Comparison of ENCODE assay signal across 25 mouse cellular contexts in genomic region chr1:114641215-114641614, GRCm38 (mm10).
DNase-seq lines count a peak whose midpoint lies in the region; ATAC-seq and TF ChIP-seq lines count a peak whose summit lies in the region.
"Had no signal": no experiment of that assay in that cellular context is flagged by ENCODE, and none has a peak within 500 bp of the region (broad histone marks: within the 10 kb centered on the region; RNA-seq: fewer than 3 reads in every experiment).

No protein-coding gene starts in this region.

- TF ChIP-seq POLR2A in ES-Bruce4 (IDR thresholded peaks at IDR 0.05; ENCODE audit: insufficient read depth, low read length): no peak

- no peak for TF ChIP-seq EP300 in ES-Bruce4 (IDR thresholded peaks at IDR 0.05; ENCODE audit: insufficient read depth, low read depth, low read length)

- 44% methylated on average over 1 of the region's 1 CpGs for WGBS in hindbrain, embryonic 10.5 days
- WGBS in hindbrain, embryonic 14.5 days: 46% methylated on average over 1 of the region's 1 CpGs
- 42% methylated on average over 1 of the region's 1 CpGs for WGBS in hindbrain, embryonic 13.5 days

- DNase-seq in cerebellum, adult 11 months: no peak
- peak; percentile 3 for DNase-seq in hindbrain, embryonic 10.5 days (ENCODE audit: low spot score)
- no peak for DNase-seq in hindbrain, embryonic 14.5 days (ENCODE audit: low spot score)
- no peak for DNase-seq in adipocyte (ENCODE audit: low spot score)
- DNase-seq: adrenal gland, postnatal 36 days; embryo, embryonic 11 days; gastrocnemius, postnatal 14 days; heart, adult 18-20 months; heart, postnatal 10 days; kidney, adult 11 months; kidney, postnatal 36 days; layer of hippocampus, postnatal 36 days; lung, adult 2 months; lung, postnatal 14 days; thymus, postnatal 25 days had no signal

- no peaks in the 10 kb centered on the region for H3K4me1 ChIP-seq in hindbrain, embryonic 10.5 days (replicated peaks)
- H3K4me1 ChIP-seq in hindbrain, embryonic 14.5 days (replicated peaks; ENCODE audit: control insufficient read depth, insufficient read depth, low read length): no peaks in the 10 kb centered on the region
- H3K4me1 ChIP-seq in ES-Bruce4 (ENCODE audit: control insufficient read depth, insufficient read depth, low read length): no peaks in the 10 kb centered on the region
- no peaks in the 10 kb centered on the region for H3K4me1 ChIP-seq in hindbrain, embryonic 13.5 days (replicated peaks)
- H3K4me1 ChIP-seq: embryonic facial prominence, embryonic 15.5 days; forebrain, embryonic 15.5 days; heart, embryonic 12.5 days; kidney, embryonic 15.5 days; limb, embryonic 13.5 days; liver, embryonic 12.5 days; stomach, embryonic 15.5 days had no signal

- no peak for TF ChIP-seq CTCF in ES-Bruce4 (IDR thresholded peaks at IDR 0.05; ENCODE audit: low read depth, low read length)

- H3K27ac ChIP-seq in hindbrain, embryonic 10.5 days: no peak overlapping the region
- H3K27ac ChIP-seq in hindbrain, embryonic 14.5 days: no peak overlapping the region
- H3K27ac ChIP-seq in ES-Bruce4 (ENCODE audit: insufficient read depth, low read length): 0 out of 2 replicates have a peak overlapping the region, but pooled peaks have one; percentile 25
- no peak overlapping the region for H3K27ac ChIP-seq in hindbrain, embryonic 13.5 days
- H3K27ac ChIP-seq: embryonic facial prominence, embryonic 15.5 days; forebrain, embryonic 15.5 days; kidney, embryonic 15.5 days; limb, embryonic 13.5 days; liver, embryonic 12.5 days; stomach, embryonic 15.5 days had no signal

- no peak overlapping the region for H3K4me2 ChIP-seq in hindbrain, embryonic 14.5 days (replicated peaks)
- no peak overlapping the region for H3K4me2 ChIP-seq in hindbrain, embryonic 13.5 days
- H3K4me2 ChIP-seq: embryonic facial prominence, embryonic 15.5 days; forebrain, embryonic 15.5 days; heart, embryonic 12.5 days; kidney, embryonic 15.5 days; limb, embryonic 13.5 days; liver, embryonic 12.5 days; stomach, embryonic 15.5 days had no signal

- H3K4me3 ChIP-seq in hindbrain, embryonic 10.5 days: no peak overlapping the region
- no peak overlapping the region for H3K4me3 ChIP-seq in hindbrain, embryonic 14.5 days (replicated peaks; ENCODE audit: low read length)
- H3K4me3 ChIP-seq in ES-Bruce4 (ENCODE audit: low read depth, low read length): no peak overlapping the region
- H3K4me3 ChIP-seq in hindbrain, embryonic 13.5 days: no peak overlapping the region
- H3K4me3 ChIP-seq: embryonic facial prominence, embryonic 15.5 days; forebrain, embryonic 15.5 days; heart, embryonic 12.5 days; kidney, embryonic 15.5 days; limb, embryonic 13.5 days; liver, embryonic 12.5 days; stomach, embryonic 15.5 days had no signal

- peak; percentile 26; the same call in 1 of the 2 replicates for ATAC-seq in cerebellum, adult (ENCODE audit: insufficient number of reproducible peaks, low FRiP score, low TSS enrichment)
- ATAC-seq in hindbrain, embryonic 14.5 days (ENCODE audit: low FRiP score): no peak; the same call in 1 of the 2 replicates
- 0 out of 2 replicates have a peak, but pooled peaks have one; percentile 28 for ATAC-seq in hindbrain, embryonic 13.5 days (ENCODE audit: low FRiP score)
- ATAC-seq: forebrain, embryonic 15.5 days; liver, embryonic 12.5 days had no signal

- no peak overlapping the region for H3K9ac ChIP-seq in hindbrain, embryonic 14.5 days
- no peak overlapping the region for H3K9ac ChIP-seq in ES-Bruce4 (ENCODE audit: low read depth, poor library complexity, severe bottlenecking)
- no peak overlapping the region for H3K9ac ChIP-seq in hindbrain, embryonic 13.5 days
- H3K9ac ChIP-seq: embryonic facial prominence, embryonic 15.5 days; forebrain, embryonic 15.5 days; heart, embryonic 12.5 days; kidney, embryonic 15.5 days; limb, embryonic 13.5 days; liver, embryonic 12.5 days; stomach, embryonic 15.5 days had no signal

- no peaks in the 10 kb centered on the region for H3K9me3 ChIP-seq in hindbrain, embryonic 10.5 days
- H3K9me3 ChIP-seq in hindbrain, embryonic 14.5 days (ENCODE audit: control insufficient read depth, low read length): no peaks in the 10 kb centered on the region
- no peaks in the 10 kb centered on the region for H3K9me3 ChIP-seq in ES-Bruce4 (replicated peaks; ENCODE audit: control insufficient read depth, insufficient read depth, low read length, poor library complexity, severe bottlenecking)
- no peaks in the 10 kb centered on the region for H3K9me3 ChIP-seq in hindbrain, embryonic 13.5 days
- H3K9me3 ChIP-seq: embryonic facial prominence, embryonic 15.5 days; forebrain, embryonic 15.5 days; heart, embryonic 12.5 days; kidney, embryonic 15.5 days; limb, embryonic 13.5 days; liver, embryonic 12.5 days; stomach, embryonic 15.5 days had no signal

- no peaks in the 10 kb centered on the region for H3K27me3 ChIP-seq in hindbrain, embryonic 10.5 days (ENCODE audit: insufficient read depth, poor library complexity, severe bottlenecking)
- H3K27me3 ChIP-seq in hindbrain, embryonic 14.5 days (ENCODE audit: control insufficient read depth, insufficient read depth, low read length): no peaks in the 10 kb centered on the region
- no peaks in the 10 kb centered on the region for H3K27me3 ChIP-seq in ES-Bruce4 (ENCODE audit: control insufficient read depth, insufficient read depth, low read length, poor library complexity, severe bottlenecking)
- H3K27me3 ChIP-seq in hindbrain, embryonic 13.5 days: no peaks in the 10 kb centered on the region
- H3K27me3 ChIP-seq: embryonic facial prominence, embryonic 15.5 days; forebrain, embryonic 15.5 days; heart, embryonic 12.5 days; kidney, embryonic 15.5 days; limb, embryonic 13.5 days; liver, embryonic 12.5 days; stomach, embryonic 15.5 days had no signal

- no peaks in the 10 kb centered on the region for H3K36me3 ChIP-seq in hindbrain, embryonic 10.5 days
- no peaks in the 10 kb centered on the region for H3K36me3 ChIP-seq in hindbrain, embryonic 14.5 days (replicated peaks; ENCODE audit: control insufficient read depth, insufficient read depth)
- no peaks in the 10 kb centered on the region for H3K36me3 ChIP-seq in ES-Bruce4 (ENCODE audit: control insufficient read depth, insufficient read depth, low read length, poor library complexity, severe bottlenecking)
- no peaks in the 10 kb centered on the region for H3K36me3 ChIP-seq in hindbrain, embryonic 13.5 days
- H3K36me3 ChIP-seq: embryonic facial prominence, embryonic 15.5 days; forebrain, embryonic 15.5 days; heart, embryonic 12.5 days; kidney, embryonic 15.5 days; limb, embryonic 13.5 days; liver, embryonic 12.5 days; stomach, embryonic 15.5 days had no signal
